Mouse (Mus musculus): ENCODE results near the gene Mpz.
"Not testable (repeated sequence)": the region's sequence is repeated elsewhere in the genome, so short reads cannot be mapped to it uniquely, and the experiment has no call there.

- not testable (repeated sequence) for TF ChIP-seq POLR2A (IDR thresholded peaks at IDR 0.05; ENCODE audit: low read depth, low read length); CTCF (IDR thresholded peaks at IDR 0.05; ENCODE audit: extremely low read depth, insufficient read depth, insufficient read length, insufficient replicate concordance)
Observed at GRCm38 (mm10) chr1:171142981-171143380, 7.5 kb upstream of the Mpz start.
